Mouse (Mus musculus) heart, embryonic 16.5 days (tissue): ENCODE results near the gene Ifnb1. TPM values are rescaled to one million over a fixed set of nuclear protein-coding genes. Genes with fewer than 3 reads are reported as not detected.
"Not testable (repeated sequence)": the region's sequence is repeated elsewhere in the genome, so short reads cannot be mapped to it uniquely, and the experiment has no call there.

Source experiments
- ATAC-seq: fragments of 200-750 bp; cut with Nextera tagmentation; replicated peaks from 2 replicates; pipeline ENCODE4 v1.8.0; 2017; ENCODE audit warnings: moderate number of reproducible peaks; ENCODE audit not compliant: insufficient read depth, low FRiP score; ENCODE audit errors: extremely low read depth
- H3K27ac ChIP-seq: fragments of 300-500 bp; sonication (generic); 2 replicates; pipeline ENCODE4 v1.5.1; 2014; ENCODE audit warnings: mild to moderate bottlenecking, low read length, control low read depth, moderate library complexity
- H3K27me3 ChIP-seq: fragments of 300-500 bp; sonication (generic); 2 replicates; pipeline ENCODE4 v1.6.1; 2014; ENCODE audit warnings: low read length, mixed read lengths; ENCODE audit not compliant: control insufficient read depth, insufficient read depth
- H3K36me3 ChIP-seq: fragments of 300-500 bp; sonication (generic); 2 replicates; pipeline ENCODE4 v1.6.1; 2014; ENCODE audit not compliant: control insufficient read depth, insufficient read depth
- H3K4me1 ChIP-seq: fragments of 300-500 bp; sonication (generic); 2 replicates; pipeline ENCODE4 v1.6.1; 2014; ENCODE audit warnings: low read length, mixed read lengths; ENCODE audit not compliant: control insufficient read depth, insufficient read depth
- H3K4me2 ChIP-seq: fragments of 300-500 bp; sonication (generic); 2 replicates; pipeline ENCODE4 v1.6.1; 2014; ENCODE audit warnings: low read depth, mild to moderate bottlenecking, control low read depth, low read length
- H3K4me3 ChIP-seq: fragments of 300-500 bp; sonication (generic); 2 replicates; pipeline ENCODE4 v1.5.1; 2014; ENCODE audit warnings: mild to moderate bottlenecking, control low read depth, low read length
- H3K9ac ChIP-seq: fragments of 300-500 bp; sonication (generic); 2 replicates; pipeline ENCODE4 v1.6.1; 2014; ENCODE audit warnings: low read length, control low read depth
- H3K9me3 ChIP-seq: fragments of 300-500 bp; sonication (generic); replicated peaks from 2 replicates; pipeline ENCODE4 v1.6.1; 2016; ENCODE audit warnings: low read length; ENCODE audit not compliant: control insufficient read depth
- WGBS: fragments of 180-500 bp; shearing (Covaris S2); extraction: QIAGEN DNeasy Blood & Tissue Kit; methylation state at CpG from one replicate; pipeline ENCODE4 v1.1.7; 2014; 5-methylcytosine and 5-hydroxymethylcytosine counted together
- polyA plus RNA-seq: library from polyadenylated mRNA; unstranded; fragments of >200 nt; fragmentation: Nextera tagmentation; extraction: Ambion mirVana; gene quantifications from 2 replicates; pipeline ENCODE4 v1.2.1, GENCODE M21; 2015

Gene Ifnb1
- polyA plus RNA-seq = not detected in 2 replicates

- no peak within 1 kb of the TSS for H3K27ac ChIP-seq
- H3K36me3 ChIP-seq = no peaks in the 10 kb centered on the region
- H3K4me3 ChIP-seq = no peak within 1 kb of the TSS
- no peaks in the 10 kb centered on the region for H3K27me3 ChIP-seq
- no peaks in the 10 kb centered on the region for H3K4me1 ChIP-seq
- ATAC-seq = no peak
- H3K9ac ChIP-seq = no peak within 1 kb of the TSS
- H3K4me2 ChIP-seq = no peak within 1 kb of the TSS
- H3K9me3 ChIP-seq = no peaks in the 10 kb centered on the region
- 70% methylated on average over 4 of the region's 4 CpGs for WGBS
These were observed at the start of gene Ifnb1 for GRCm38 (mm10) chr4:88522674-88523073. Gene Ifnb1 (minus strand): TSS chr4:88522774.

DNA sequence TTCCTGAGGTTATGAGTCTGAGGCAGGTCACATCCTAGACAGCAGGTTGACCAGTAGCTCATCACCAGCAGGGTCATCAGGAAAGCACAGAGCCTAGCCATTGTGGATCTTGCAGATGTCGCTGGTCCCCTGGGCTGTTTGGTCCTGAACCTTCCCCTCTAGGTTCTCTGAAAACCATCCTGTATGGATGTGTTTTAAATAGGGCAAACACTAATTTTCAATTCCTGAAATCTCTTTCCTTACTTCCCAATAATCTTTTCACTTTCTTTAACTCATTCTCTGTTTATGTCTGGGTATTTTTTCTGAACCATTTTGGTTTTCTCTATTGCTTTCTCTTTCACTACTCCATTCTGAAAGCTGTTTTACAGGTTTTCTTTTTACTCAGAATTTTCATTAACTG, 49.1 kb upstream of the Ifnb1 start, which contains the start of gene Ifna14:
Gene Ifna14, minus strand, starts transcription at position 101 of the 400 bp plus-strand sequence.
- Histone ChIP-seq H3K27me3 (no peaks in the 10 kb centered on the region), H3K9me3 (no peaks in the 10 kb centered on the region), H3K4me1 (no peaks in the 10 kb centered on the region), H3K4me2 (no peak within 1 kb of the TSS), H3K27ac (no peak within 1 kb of the TSS), H3K9ac (no peak within 1 kb of the TSS), H3K4me3 (no peak within 1 kb of the TSS), H3K36me3 (no peaks in the 10 kb centered on the region)
- 67% methylated on average over 1 of the region's 1 CpGs for WGBS
- no peak for ATAC-seq

DNA sequence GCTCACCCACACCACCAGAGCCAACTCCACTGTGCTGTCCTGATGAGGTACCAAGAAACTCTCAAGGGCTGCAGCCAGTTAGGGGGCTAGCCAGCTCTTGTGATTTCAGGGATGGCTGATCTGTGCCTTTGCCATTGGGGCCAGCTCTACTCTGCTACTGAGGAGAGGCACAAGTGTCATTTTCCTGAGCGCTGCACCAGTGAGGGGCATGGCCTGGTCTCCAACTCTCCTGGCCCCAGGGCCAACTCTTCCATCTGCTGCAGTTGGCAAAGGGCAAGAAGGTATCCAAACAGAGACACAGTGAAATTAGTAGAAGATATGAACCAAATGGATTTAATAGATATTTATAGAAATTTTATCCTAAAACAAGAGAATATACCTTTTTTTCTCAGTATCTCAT, 39.2 kb upstream of the Ifnb1 start:
- Histone ChIP-seq H3K4me2 (no peak overlapping the region), H3K9me3 (no peaks in the 10 kb centered on the region), H3K4me1 (no peaks in the 10 kb centered on the region), H3K4me3 (no peak overlapping the region), H3K27ac (no peak overlapping the region), H3K9ac (no peak overlapping the region), H3K27me3 (no peaks in the 10 kb centered on the region), H3K36me3 (no peaks in the 10 kb centered on the region)
- 96% methylated on average over 1 of the region's 1 CpGs for WGBS
- no peak for ATAC-seq

DNA sequence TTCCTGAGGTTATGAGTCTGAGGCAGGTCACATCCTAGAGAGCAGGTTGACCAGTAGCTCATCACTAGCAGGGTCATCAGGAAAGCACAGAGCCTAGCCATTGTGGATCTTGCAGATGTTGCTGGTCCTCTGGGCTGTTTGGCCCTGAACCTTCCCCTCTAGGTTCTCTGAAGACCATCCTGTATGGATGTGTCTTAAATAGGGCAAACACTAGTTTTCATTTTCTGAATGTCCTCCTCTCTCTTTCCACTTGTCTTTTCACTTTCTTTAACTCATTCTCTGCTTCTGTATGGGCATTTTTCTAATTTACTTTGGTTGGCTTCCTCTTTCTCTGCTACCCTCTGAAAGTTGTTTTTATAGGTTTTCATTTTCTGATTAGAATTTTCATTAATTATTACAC, 35.6 kb upstream of the Ifnb1 start, which contains the start of gene Ifna15:
Gene Ifna15, minus strand, starts transcription at position 101 of the 400 bp plus-strand sequence.
- H3K4me1 ChIP-seq, ATAC-seq: not testable (repeated sequence)

DNA sequence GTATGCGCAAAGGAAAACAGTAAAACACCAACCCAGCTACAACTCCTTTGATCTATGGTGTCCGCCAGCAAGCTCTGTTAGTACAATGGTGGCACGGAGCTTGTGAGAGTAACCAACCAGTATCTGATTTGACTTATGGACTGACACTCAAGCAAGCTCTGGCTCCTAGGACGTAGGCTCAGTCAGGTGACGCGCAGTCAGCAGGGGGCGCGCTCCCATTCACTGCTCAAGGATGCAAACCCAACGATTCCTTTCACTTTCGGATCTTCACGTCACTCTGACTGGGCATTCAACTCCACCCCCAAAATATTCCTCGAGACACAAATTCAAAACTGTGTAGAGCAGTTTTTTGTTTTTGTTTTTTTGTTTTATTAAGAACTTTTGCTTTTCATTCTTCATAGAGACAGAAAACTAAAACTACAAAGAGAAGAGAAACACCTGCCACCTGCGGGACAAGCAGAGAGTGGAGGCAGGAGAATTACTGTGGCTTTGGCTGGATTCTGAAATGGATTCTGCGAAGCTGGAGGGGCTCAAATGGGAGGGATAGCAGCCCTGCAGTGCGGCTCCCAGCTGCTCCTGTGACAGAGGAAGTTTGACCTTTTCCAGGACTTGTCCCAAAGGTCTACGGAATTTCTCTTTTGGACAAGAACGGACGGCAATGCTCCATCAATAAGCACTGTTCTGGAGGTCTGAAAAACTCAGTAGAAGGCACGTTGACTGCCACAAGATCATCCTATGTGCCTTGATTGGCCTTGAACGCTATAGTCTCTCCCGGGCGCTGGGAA, 27.8 kb upstream of the Ifnb1 start:
- H3K9me3 ChIP-seq = no peaks in the 10 kb centered on the region
- no peaks in the 10 kb centered on the region for H3K36me3 ChIP-seq
- peak overlapping the region; percentile 54 for H3K4me3 ChIP-seq
- no peak overlapping the region for H3K27ac ChIP-seq
- 25% methylated on average over 22 of the region's 22 CpGs for WGBS
- H3K4me2 ChIP-seq = peak overlapping the region; percentile 80
- H3K9ac ChIP-seq = peak overlapping the region; percentile 65
- ATAC-seq = peak; percentile 75; the same call in 1 of the 2 replicates
- H3K27me3 ChIP-seq = no peaks in the 10 kb centered on the region
- H3K4me1 ChIP-seq = peaks cover 4% of the 10 kb centered on the region

More for the DNA sequence above, 35.6 kb upstream of the Ifnb1 start, which contains the start of gene Ifna15:
- H3K4me3 ChIP-seq, H3K27ac ChIP-seq, H3K9ac ChIP-seq, H3K36me3 ChIP-seq, H3K27me3 ChIP-seq, H3K9me3 ChIP-seq, H3K4me2 ChIP-seq: not testable (repeated sequence)

GRCm38 (mm10) chr4:88547986-88548385, 25.4 kb upstream of the Ifnb1 start:
- Histone ChIP-seq H3K27me3 (no peaks in the 10 kb centered on the region), H3K9me3 (no peaks in the 10 kb centered on the region), H3K4me2 (no peak overlapping the region), H3K9ac (no peak overlapping the region), H3K4me1 (peaks cover 4% of the 10 kb centered on the region), H3K27ac (no peak overlapping the region), H3K36me3 (no peaks in the 10 kb centered on the region), H3K4me3 (no peak overlapping the region)
- ATAC-seq = no peak
- WGBS = 77% methylated on average over 1 of the region's 1 CpGs

- no peak for ATAC-seq
- Histone ChIP-seq H3K9ac (no peak overlapping the region), H3K4me1 (no peaks in the 10 kb centered on the region), H3K4me3 (no peak overlapping the region), H3K27me3 (no peaks in the 10 kb centered on the region), H3K4me2 (no peak overlapping the region), H3K9me3 (no peaks in the 10 kb centered on the region), H3K27ac (no peak overlapping the region), H3K36me3 (no peaks in the 10 kb centered on the region)
- WGBS = 52% methylated on average over 2 of the region's 2 CpGs
These were observed 21.2 kb upstream of the Ifnb1 start for GRCm38 (mm10) chr4:88543649-88544234.

DNA sequence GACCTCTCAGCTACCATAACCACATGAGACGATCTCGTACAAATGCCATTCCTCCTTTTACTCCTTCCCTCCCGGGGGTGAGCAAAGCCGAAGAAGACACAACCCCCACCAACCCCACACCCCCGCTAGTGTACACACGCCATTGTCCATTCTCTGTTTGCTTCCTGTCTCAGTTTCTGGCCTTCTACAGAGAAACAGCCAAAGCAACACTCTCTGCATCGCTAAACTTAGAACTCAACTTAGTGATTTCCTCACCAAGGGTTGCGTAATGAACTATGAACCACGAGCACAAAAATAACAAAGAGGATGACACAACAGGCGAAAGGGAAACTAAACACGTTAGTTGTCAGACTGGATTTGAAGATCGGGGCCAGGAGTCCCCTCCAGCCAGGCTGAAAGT, 14.8 kb upstream of the Ifnb1 start:
- WGBS = 45% methylated on average over 12 of the region's 12 CpGs
- Histone ChIP-seq H3K9ac (no peak overlapping the region), H3K4me2 (peak overlapping the region; percentile 21), H3K27me3 (no peaks in the 10 kb centered on the region), H3K9me3 (no peaks in the 10 kb centered on the region), H3K4me1 (no peaks in the 10 kb centered on the region; the same call in 1 of the 2 replicates), H3K27ac (peak overlapping the region; percentile 32; the same call in 1 of the 2 replicates), H3K36me3 (no peaks in the 10 kb centered on the region), H3K4me3 (no peak overlapping the region)
- ATAC-seq = peak; percentile 49; the same call in 1 of the 2 replicates

DNA sequence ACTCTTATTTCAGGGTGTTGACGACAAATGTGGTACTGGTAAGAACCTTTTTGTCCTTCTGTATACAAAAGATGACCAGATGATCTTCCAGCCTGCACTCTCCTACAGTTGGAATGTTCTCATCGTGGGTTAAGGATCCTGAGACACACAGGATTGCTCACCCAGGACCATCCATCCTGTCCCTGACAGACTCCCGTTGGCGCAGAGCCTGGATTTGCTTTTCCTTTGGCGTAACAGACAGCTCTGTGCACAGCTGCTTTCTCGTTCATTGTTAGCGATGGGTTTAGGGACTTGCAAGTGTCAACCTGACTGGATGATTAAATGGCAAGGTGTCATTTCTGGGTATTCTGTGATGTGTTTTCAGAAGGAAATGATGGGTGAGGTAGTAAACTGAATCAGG, 14.1 kb upstream of the Ifnb1 start:
- Histone ChIP-seq H3K9ac (no peak overlapping the region), H3K9me3 (no peaks in the 10 kb centered on the region), H3K27me3 (no peaks in the 10 kb centered on the region), H3K4me2 (no peak overlapping the region), H3K4me3 (no peak overlapping the region), H3K36me3 (no peaks in the 10 kb centered on the region), H3K4me1 (no peaks in the 10 kb centered on the region; the same call in 1 of the 2 replicates), H3K27ac (no peak overlapping the region; the same call in 1 of the 2 replicates)
- ATAC-seq = no peak; the same call in 1 of the 2 replicates
- WGBS = 52% methylated on average over 7 of the region's 7 CpGs
